Mouse (Mus musculus) spleen, postnatal 4 days (tissue): ENCODE measurements around the gene Igf2r.

ENCODE experiments used
- DNase-seq, 2 experiments: peaks; one replicate each; pipeline ENCODE4 v3.0.0; 2022; ENCODE audit warnings: low spot score in 2 of 2

The Igf2r gene

DNA sequence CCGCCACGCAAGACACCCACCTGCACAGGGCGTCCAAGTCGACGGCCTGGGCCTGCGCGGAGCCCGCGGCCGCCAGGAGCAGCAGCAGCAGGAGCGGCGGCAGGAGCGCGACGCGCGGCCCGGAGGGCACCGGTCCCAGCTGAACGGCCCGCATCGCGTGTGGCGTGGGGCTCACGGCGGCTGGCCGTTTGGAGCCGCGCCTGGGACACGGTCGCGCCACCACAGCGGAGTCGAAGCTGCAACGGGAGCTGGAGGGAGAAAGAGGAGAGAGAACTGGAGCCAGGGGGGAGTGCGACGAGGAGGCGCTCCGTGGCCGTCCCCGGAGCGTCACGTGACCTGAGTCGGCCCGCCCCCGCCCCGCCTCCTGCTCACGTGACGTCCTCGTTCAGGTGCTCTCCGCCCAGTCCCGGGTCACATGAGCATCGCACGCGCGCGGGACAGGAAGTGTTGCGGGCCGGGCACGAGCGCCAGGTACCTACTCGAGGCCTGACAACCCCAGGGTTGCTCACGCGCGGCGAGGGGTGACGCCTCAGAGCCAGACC, at the start of gene Igf2r:
Gene Igf2r, minus strand, starts transcription at position 285 of the 542 bp plus-strand sequence.
- DNase-seq, result peak; percentile 76 to 89

GRCm38 (mm10) chr17:12815885-12816284, 46.4 kb upstream of the Igf2r start:
- DNase-seq, result no peak

GRCm38 (mm10) chr17:12814502-12814901, 45.0 kb upstream of the Igf2r start:
- no peak for DNase-seq

DNA sequence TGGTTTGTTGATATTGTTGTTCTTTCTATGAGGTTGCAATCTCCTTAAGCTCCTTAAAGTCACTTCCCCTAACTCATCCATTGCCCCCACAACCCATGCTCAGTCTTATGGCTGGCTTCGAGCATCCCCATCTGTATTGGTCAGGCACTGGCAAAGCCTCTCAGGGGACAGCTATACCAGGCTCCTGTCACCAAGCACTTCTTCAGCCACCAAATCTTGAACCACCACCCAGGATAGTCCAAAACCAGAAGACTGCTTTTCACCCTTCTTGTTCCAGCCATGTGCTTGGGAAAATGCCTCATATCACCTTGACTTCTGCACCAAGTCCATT, 41.5 kb upstream of the Igf2r start:
- DNase-seq, result no peak

GRCm38 (mm10) chr17:12810103-12810972, 40.9 kb upstream of the Igf2r start:
- DNase-seq, result peak; percentile 58 to 78

DNA sequence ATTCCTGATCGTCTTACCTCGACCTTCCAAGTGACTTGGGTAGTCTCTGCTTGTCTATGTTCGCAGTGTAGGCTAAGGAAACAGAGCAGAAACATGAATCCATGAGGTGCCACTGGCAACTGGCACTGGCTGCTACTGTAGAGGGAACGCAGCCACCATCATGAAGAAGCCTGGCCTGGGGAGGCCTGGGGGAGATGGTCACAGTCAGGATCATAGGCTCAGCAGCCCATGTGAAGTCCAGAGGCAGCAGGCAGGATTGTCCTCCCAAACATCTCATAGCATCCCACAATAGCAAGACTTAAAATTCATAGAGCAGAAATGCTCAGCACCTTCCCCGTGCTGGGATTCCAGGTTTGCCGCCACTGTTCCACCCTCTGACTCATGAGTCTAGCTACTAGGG, 39.4 kb upstream of the Igf2r start:
- no peak for DNase-seq

GRCm38 (mm10) chr17:12804584-12805445, 35.4 kb upstream of the Igf2r start:
- no peak for DNase-seq

DNA sequence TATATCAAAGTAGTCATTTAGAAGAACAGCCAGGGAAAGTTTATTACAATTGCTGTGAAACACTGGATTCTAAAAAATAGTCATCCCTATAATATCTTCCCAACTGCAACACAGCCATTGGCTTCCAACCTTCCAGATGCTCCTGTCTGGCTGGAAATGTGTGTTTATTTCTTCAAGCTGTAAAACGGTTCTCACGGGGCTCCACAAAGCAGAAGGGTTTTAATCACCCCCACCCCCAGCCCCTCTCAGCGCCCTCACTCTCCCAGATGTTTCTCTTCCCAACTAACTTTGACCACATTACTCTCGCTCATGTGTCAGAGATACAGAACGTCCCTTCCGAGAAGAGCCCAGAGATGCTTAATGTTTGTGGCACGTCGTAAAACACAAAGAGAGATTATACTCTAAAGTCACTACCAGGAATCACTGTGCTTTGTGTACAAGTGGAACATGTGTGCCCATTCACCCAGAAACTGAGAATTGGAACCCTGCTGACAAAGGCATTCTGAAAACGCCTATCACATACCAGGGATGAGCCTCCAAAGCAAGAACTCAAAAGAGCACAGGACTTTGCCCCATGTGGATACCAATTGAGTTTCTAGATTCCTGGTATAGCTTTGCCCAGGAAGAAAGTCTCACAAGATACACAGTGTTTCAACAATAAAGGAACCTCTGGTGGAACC, 32.5 kb upstream of the Igf2r start:
- DNase-seq, result no peak

DNA sequence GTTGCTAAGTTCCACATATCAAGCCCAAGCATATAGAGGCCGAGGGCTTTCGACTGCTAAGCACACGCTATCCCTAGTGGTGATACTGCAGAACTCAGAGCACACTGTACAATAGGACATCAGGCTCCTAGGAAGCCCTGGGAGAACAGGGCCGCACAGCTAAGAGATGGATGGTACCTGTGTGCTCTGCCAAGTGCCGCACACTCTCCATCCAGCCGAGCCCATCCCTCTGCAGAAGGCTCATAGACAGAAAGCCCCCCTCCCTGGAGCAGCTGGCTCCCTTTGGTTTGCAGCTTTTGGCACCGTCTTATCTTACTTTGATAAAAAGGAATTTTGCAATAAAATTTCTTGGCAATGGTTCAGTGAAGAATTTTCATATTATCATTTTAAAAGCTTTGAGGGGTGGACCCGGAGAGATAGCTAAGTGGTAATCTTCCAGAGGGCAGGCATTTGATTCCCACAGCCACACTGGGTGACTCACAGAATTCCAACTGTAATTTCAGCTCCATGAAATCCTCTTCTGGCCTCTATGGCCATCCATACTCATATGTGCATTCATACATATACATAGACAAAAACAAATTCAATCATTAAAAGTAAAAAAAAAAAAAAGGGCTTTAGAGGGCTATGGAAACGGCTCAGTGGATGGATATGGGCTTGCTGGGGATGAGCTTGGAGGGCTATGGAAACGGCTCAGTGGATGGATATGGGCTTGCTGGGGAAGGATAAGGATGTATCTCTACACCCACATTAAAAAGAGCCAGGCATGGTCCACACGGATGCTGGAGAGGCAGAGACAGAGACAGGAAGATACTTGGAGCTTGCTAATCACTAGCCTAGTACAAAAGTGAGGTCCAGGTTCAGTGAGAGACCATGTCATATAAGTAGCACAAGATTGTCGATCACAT, 30.2 kb upstream of the Igf2r start:
- DNase-seq, result no peak

DNA sequence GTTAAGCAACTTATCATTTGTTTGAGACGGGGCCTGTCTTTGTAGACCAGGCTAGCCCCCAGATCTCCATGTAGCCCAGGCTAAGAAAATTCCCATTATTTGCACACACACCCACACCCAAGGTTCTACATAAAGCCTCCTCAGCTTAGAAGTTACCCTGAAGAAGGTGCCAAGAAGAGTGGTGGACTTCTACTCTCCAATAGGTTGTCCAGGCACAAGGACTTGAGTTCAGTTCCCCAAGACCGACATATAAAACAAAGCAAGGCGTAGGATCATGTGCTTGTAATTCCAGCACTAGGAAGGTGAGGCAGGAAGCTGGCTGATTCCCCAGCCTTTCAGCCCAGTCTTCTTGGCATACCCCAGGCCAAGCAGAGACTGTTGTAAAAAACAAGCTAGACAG, 29.1 kb upstream of the Igf2r start:
- DNase-seq, result no peak

- DNase-seq, result no peak
Observed at GRCm38 (mm10) chr17:12797427-12798029, 28.1 kb upstream of the Igf2r start.

- no peak for DNase-seq
Observed at GRCm38 (mm10) chr17:12796633-12797032, 27.2 kb upstream of the Igf2r start.

DNA sequence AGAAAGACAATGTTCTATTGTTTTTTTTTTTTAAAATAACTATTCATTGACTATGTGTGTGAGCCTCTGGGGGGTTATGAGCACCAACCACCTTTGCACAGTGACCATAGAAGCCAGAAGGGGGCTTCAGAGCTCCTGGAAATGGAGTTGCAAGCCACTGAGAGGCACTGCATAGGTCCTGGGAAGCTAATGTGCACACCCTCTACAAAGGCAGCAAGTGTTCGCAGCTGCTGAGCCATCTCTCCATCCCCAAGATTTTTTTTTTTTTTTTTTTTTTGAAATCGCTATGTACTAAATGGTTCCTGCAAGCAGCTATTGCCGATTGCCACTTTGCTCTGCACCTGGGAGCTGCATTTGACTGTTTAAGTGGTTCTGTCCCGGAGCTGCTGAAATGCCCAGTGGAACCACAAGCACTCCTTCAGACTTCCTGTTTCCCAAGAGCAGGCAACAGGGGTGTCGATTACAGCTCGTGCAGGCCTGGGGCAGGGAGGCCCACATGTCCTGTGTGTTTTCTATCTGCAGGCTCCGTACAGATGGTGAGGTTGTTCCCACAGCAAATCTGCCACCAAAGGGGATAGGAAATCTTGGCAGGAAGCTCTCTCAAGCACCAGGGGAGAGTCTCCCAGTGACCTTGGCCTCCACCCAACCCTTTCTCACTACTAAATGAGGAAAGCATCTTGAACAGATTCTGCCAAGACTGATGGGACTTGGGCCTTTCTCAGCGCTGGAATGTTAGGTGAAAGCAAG, 24.4 kb upstream of the Igf2r start:
- peak in 1 of 2 experiments; percentile 22 for DNase-seq

- no peak for DNase-seq
Observed at GRCm38 (mm10) chr17:12792422-12793206, 23.1 kb upstream of the Igf2r start.

- no peak for DNase-seq
Observed at GRCm38 (mm10) chr17:12791420-12791819, 22.0 kb upstream of the Igf2r start.

DNA sequence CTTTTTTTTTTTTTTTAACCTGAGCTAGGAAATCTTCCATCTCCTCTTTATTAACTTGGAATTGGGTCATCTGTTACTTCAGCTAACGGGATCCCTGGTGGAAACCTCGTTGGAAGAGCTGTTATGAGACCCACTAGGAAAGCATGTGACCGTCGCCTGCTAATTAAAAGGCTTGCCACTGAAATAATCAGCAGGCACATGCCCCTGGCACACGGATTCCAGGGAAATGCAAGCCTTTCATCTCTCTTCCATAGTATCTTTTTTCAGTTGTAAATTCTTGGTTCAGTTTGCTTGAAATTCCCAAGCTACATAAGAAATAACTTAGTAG, 21.6 kb upstream of the Igf2r start:
- no peak for DNase-seq

DNA sequence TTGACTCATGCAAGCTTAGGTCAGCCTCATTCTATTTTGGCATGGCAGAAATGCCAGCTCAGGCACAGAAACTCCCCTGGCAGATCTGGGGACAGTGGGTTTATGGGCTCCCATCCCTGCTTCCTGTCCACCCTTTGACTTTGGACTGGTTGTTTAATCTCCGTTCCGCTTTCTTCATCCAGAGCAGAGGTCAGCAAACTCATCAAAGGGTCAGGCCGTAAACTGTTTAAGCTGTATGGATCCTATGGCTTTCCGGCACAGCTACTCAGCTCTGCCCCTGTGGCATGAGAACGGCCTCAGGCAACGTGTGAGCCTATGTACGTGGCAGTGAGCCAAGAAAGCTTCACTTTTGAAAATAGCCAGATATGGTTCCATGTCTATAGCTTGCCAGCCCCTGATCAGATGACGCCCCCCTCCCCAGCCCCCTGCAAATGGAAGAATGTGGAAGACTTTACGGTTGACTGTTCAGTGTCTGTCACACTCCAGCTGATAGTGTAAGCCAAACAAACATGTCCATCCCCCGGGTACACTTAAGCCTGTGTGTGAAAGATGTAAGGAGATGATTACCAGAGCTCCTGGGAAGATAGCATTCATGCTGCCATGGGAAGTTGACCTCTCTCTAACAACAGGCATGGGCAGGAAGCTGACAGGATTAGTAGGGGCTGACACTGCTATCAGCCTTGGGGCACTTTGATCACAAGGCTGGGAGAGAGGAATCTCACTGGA, 21.1 kb upstream of the Igf2r start:
- no peak for DNase-seq
